Mouse (Mus musculus) heart, postnatal 0 days (tissue): ENCODE measurements around the gene Gm10203.

ENCODE experiments used
- CTCF ChIP-seq: IDR thresholded peaks from 2 replicates; pipeline ENCODE4 v1.5.1; 2016; ENCODE audit warnings: antibody characterized with exemption, control low read depth, low read depth
- EP300 ChIP-seq: IDR thresholded peaks from 2 replicates; pipeline ENCODE4 v1.6.1; 2016; ENCODE audit warnings: antibody characterized with exemption, low read depth

GRCm38 (mm10) chr6:149174932-149175570 is 45.1 kb downstream of the Gm10203 start:
- no peak for TF ChIP-seq CTCF
- TF ChIP-seq EP300: no peak
